Mouse (Mus musculus) limb, embryonic 13.5 days (tissue): Measurements from ENCODE around the gene Cks1b. TPM values are rescaled to one million over a fixed set of nuclear protein-coding genes. Genes with fewer than 3 reads are reported as not detected.

Source experiments
- ATAC-seq: fragments of 200-750 bp; cut with Nextera tagmentation; 2 replicates; pipeline ENCODE4 v1.8.0; 2017; ENCODE audit warnings: low read depth, moderate number of reproducible peaks, moderate TSS enrichment; ENCODE audit not compliant: low FRiP score
- H3K27ac ChIP-seq: fragments of 300-500 bp; sonication (generic); 2 replicates; pipeline ENCODE4 v1.5.1; 2015; ENCODE audit warnings: inconsistent platforms, mild to moderate bottlenecking, moderate library complexity
- H3K27me3 ChIP-seq: fragments of 300-500 bp; sonication (generic); 2 replicates; pipeline ENCODE4 v1.6.1; 2015; ENCODE audit warnings: mild to moderate bottlenecking, inconsistent platforms
- H3K36me3 ChIP-seq: fragments of 300-500 bp; sonication (generic); 2 replicates; pipeline ENCODE4 v1.6.1; 2015; ENCODE audit warnings: inconsistent platforms, mild to moderate bottlenecking, moderate library complexity
- H3K4me1 ChIP-seq: fragments of 300-500 bp; sonication (generic); 2 replicates; pipeline ENCODE4 v1.6.1; 2015; ENCODE audit warnings: inconsistent platforms
- H3K4me2 ChIP-seq: fragments of 300-500 bp; sonication (generic); replicated peaks from 2 replicates; pipeline ENCODE4 v1.6.1; 2015; ENCODE audit warnings: inconsistent platforms, mild to moderate bottlenecking, moderate library complexity
- H3K4me3 ChIP-seq: fragments of 300-500 bp; sonication (generic); 2 replicates; pipeline ENCODE4 v1.5.1; 2015; ENCODE audit warnings: moderate library complexity, mild to moderate bottlenecking, inconsistent platforms
- H3K9ac ChIP-seq: fragments of 300-500 bp; sonication (generic); 2 replicates; pipeline ENCODE4 v1.6.1; 2015; ENCODE audit warnings: mild to moderate bottlenecking, inconsistent platforms
- H3K9me3 ChIP-seq: fragments of 300-500 bp; sonication (generic); 2 replicates; pipeline ENCODE4 v1.6.1; 2016; ENCODE audit warnings: inconsistent platforms
- WGBS: fragments of 180-500 bp; shearing (Covaris S2); methylation state at CpG from one replicate; pipeline ENCODE4 v1.1.7; 2015; 5-methylcytosine and 5-hydroxymethylcytosine counted together
- polyA plus RNA-seq: library from polyadenylated mRNA; unstranded; fragments of >200 nt; fragmentation: Nextera tagmentation; extraction: Ambion mirVana; gene quantifications from 2 replicates; pipeline ENCODE4 v1.2.1, GENCODE M21; 2015

Cks1b gene
- 508 and 542 TPM in 2 replicates for polyA plus RNA-seq

GRCm38 (mm10) chr3:89418170-89418860 lies at the start of gene Cks1b, which contains the start of gene Shc1:
Cks1b (minus strand) TSS chr3:89418383.
Shc1 (plus strand) TSS chr3:89418443.
- Histone ChIP-seq H3K9me3 (no peaks in the 10 kb centered on the region), H3K4me3 (peak within 1 kb of the TSS; percentile 68), H3K4me1 (peaks cover 46% of the 10 kb centered on the region), H3K27ac (peak within 1 kb of the TSS; percentile 98), H3K27me3 (no peaks in the 10 kb centered on the region), H3K4me2 (peak within 1 kb of the TSS; percentile 88), H3K9ac (peak within 1 kb of the TSS; percentile 79), H3K36me3 (peaks cover 34% of the 10 kb centered on the region)
- peak; percentile 94 for ATAC-seq
- WGBS, result 0% methylated on average over 39 of the region's 39 CpGs

- Histone ChIP-seq H3K9ac (peak overlapping the region; percentile 80), H3K4me3 (peak overlapping the region; percentile 71), H3K4me1 (peaks cover 19% of the 10 kb centered on the region), H3K36me3 (peaks cover 10% of the 10 kb centered on the region), H3K4me2 (peak overlapping the region; percentile 73), H3K27ac (peak overlapping the region; percentile 83), H3K27me3 (no peaks in the 10 kb centered on the region), H3K9me3 (no peaks in the 10 kb centered on the region)
- WGBS, result under 1% methylated on average over 36 of the region's 36 CpGs
- ATAC-seq, result peak; percentile 89
Measured at GRCm38 (mm10) chr3:89458965-89459807, 41.0 kb upstream of the Cks1b start.

GRCm38 (mm10) chr3:89458372-89458964 lies 40.3 kb upstream of the Cks1b start:
- H3K4me3 ChIP-seq, result peak overlapping the region; percentile 71
- H3K4me2 ChIP-seq, result peak overlapping the region; percentile 73
- no peaks in the 10 kb centered on the region for H3K27me3 ChIP-seq
- 51% methylated on average over 13 of the region's 13 CpGs for WGBS
- H3K9ac ChIP-seq, result no peak overlapping the region
- H3K27ac ChIP-seq, result peak overlapping the region; percentile 83; the same call in 1 of the 2 replicates
- H3K4me1 ChIP-seq, result peaks cover 19% of the 10 kb centered on the region
- H3K9me3 ChIP-seq, result no peaks in the 10 kb centered on the region
- ATAC-seq, result peak; percentile 24; the same call in 1 of the 2 replicates
- H3K36me3 ChIP-seq, result peaks cover 8% of the 10 kb centered on the region

GRCm38 (mm10) chr3:89456726-89457665 lies 38.8 kb upstream of the Cks1b start:
- WGBS, result 36% methylated on average over 10 of the region's 10 CpGs

GRCm38 (mm10) chr3:89455786-89456285 lies 37.7 kb upstream of the Cks1b start:
- 62% methylated on average over 1 of the region's 1 CpGs for WGBS
- H3K9me3 ChIP-seq, result no peaks in the 10 kb centered on the region
- H3K36me3 ChIP-seq, result no peaks in the 10 kb centered on the region
- ATAC-seq, result no peak
- no peak overlapping the region for H3K9ac ChIP-seq
- H3K27ac ChIP-seq, result no peak overlapping the region
- no peak overlapping the region for H3K4me3 ChIP-seq
- H3K4me1 ChIP-seq, result peaks cover 24% of the 10 kb centered on the region
- no peaks in the 10 kb centered on the region for H3K27me3 ChIP-seq
- no peak overlapping the region for H3K4me2 ChIP-seq

More at GRCm38 (mm10) chr3:89456726-89457665, 38.8 kb upstream of the Cks1b start:
- Histone ChIP-seq H3K27me3 (no peaks in the 10 kb centered on the region), H3K4me3 (no peak overlapping the region), H3K4me1 (peaks cover 19% of the 10 kb centered on the region), H3K27ac (no peak overlapping the region), H3K9ac (no peak overlapping the region), H3K9me3 (no peaks in the 10 kb centered on the region), H3K36me3 (peaks cover 8% of the 10 kb centered on the region), H3K4me2 (no peak overlapping the region)
- no peak for ATAC-seq

GRCm38 (mm10) chr3:89454401-89455177 lies 36.4 kb upstream of the Cks1b start, which contains the start of gene Pmvk:
Pmvk (plus strand) TSS chr3:89454541.
- H3K4me1 ChIP-seq, result peaks cover 16% of the 10 kb centered on the region
- no peak within 1 kb of the TSS for H3K4me2 ChIP-seq
- no peaks in the 10 kb centered on the region for H3K9me3 ChIP-seq
- H3K36me3 ChIP-seq, result no peaks in the 10 kb centered on the region
- H3K27ac ChIP-seq, result no peak within 1 kb of the TSS
- 63% methylated on average over 10 of the region's 10 CpGs for WGBS
- ATAC-seq, result no peak
- H3K27me3 ChIP-seq, result no peaks in the 10 kb centered on the region
- H3K9ac ChIP-seq, result no peak within 1 kb of the TSS
- no peak within 1 kb of the TSS for H3K4me3 ChIP-seq

- no peaks in the 10 kb centered on the region for H3K9me3 ChIP-seq
- peaks cover 12% of the 10 kb centered on the region for H3K4me1 ChIP-seq
- ATAC-seq, result no peak
- H3K36me3 ChIP-seq, result peaks cover 23% of the 10 kb centered on the region
- H3K4me3 ChIP-seq, result no peak overlapping the region
- WGBS, result 83% methylated on average over 1 of the region's 1 CpGs
- H3K27me3 ChIP-seq, result no peaks in the 10 kb centered on the region
- no peak overlapping the region for H3K4me2 ChIP-seq
- no peak overlapping the region for H3K9ac ChIP-seq
- H3K27ac ChIP-seq, result no peak overlapping the region
Measured at GRCm38 (mm10) chr3:89451916-89452315, 33.7 kb upstream of the Cks1b start.

GRCm38 (mm10) chr3:89449541-89449940 lies 31.4 kb upstream of the Cks1b start:
- Histone ChIP-seq H3K9me3 (no peaks in the 10 kb centered on the region), H3K9ac (no peak overlapping the region), H3K4me1 (peaks cover 10% of the 10 kb centered on the region), H3K4me3 (no peak overlapping the region), H3K27ac (no peak overlapping the region), H3K27me3 (no peaks in the 10 kb centered on the region), H3K36me3 (peaks cover 46% of the 10 kb centered on the region), H3K4me2 (no peak overlapping the region)
- ATAC-seq, result no peak
- 51% methylated on average over 7 of the region's 7 CpGs for WGBS

GRCm38 (mm10) chr3:89448720-89449537 lies 30.7 kb upstream of the Cks1b start:
- WGBS, result 71% methylated on average over 13 of the region's 13 CpGs
- Histone ChIP-seq H3K27me3 (no peaks in the 10 kb centered on the region), H3K4me1 (peaks cover 10% of the 10 kb centered on the region), H3K9ac (no peak overlapping the region), H3K9me3 (no peaks in the 10 kb centered on the region), H3K36me3 (peaks cover 52% of the 10 kb centered on the region), H3K4me3 (no peak overlapping the region), H3K4me2 (no peak overlapping the region), H3K27ac (no peak overlapping the region)
- no peak for ATAC-seq

GRCm38 (mm10) chr3:89440691-89441090 lies 22.5 kb upstream of the Cks1b start:
- Histone ChIP-seq H3K9me3 (no peaks in the 10 kb centered on the region), H3K27me3 (no peaks in the 10 kb centered on the region), H3K4me3 (no peak overlapping the region), H3K27ac (no peak overlapping the region), H3K9ac (no peak overlapping the region), H3K4me2 (no peak overlapping the region), H3K4me1 (peaks cover 21% of the 10 kb centered on the region), H3K36me3 (peaks cover 43% of the 10 kb centered on the region)
- no peak for ATAC-seq
- 91% methylated on average over 2 of the region's 2 CpGs for WGBS
